Mouse (Mus musculus): ENCODE measurements around the gene Reln.

GRCm38 (mm10) chr5:21986311-21986710 is 358.2 kb downstream of the Reln start:
- TF ChIP-seq CTCF (IDR thresholded peaks at IDR 0.05; ENCODE audit: insufficient read depth, low read depth, low read length) (no peak), POLR2A (IDR thresholded peaks at IDR 0.05; ENCODE audit: insufficient read depth, low read depth, low read length) (no peak)
